Mouse (Mus musculus): Measurements from ENCODE around the gene 9330182L06Rik. TPM values are rescaled to one million over a fixed set of nuclear protein-coding genes. Genes with fewer than 3 reads are reported as not detected.

Gene 9330182L06Rik
- polyA plus RNA-seq, 1 experiment from 2014 or later = 4.7 TPM

- Histone ChIP-seq H3K27me3 (replicated peaks; ENCODE audit: control insufficient read depth, insufficient read depth, low read length) (no peaks in the 10 kb centered on the region), H3K27ac (ENCODE audit: low read depth) (no peak overlapping the region), H3K36me3 (ENCODE audit: control insufficient read depth, insufficient read depth, low read length) (no peaks in the 10 kb centered on the region), H3K4me2 (ENCODE audit: low read length) (no peak overlapping the region), H3K4me1 (replicated peaks; ENCODE audit: control insufficient read depth, insufficient read depth, low read length) (no peaks in the 10 kb centered on the region), H3K9me3 (ENCODE audit: control insufficient read depth, low read length) (no peaks in the 10 kb centered on the region), H3K4me3 (ENCODE audit: low read depth, low read length) (no peak overlapping the region), H3K9ac (ENCODE audit: low read length) (no peak overlapping the region)
- ATAC-seq (replicated peaks; ENCODE audit: low FRiP score, low TSS enrichment, low read depth) = no peak
- no peak for DNase-seq (ENCODE audit: low spot score)
- WGBS = 85% methylated on average over 4 of the region's 4 CpGs
Measured at GRCm38 (mm10) chr5:9373341-9373740, 107.4 kb downstream of the 9330182L06Rik start.

GRCm38 (mm10) chr5:9389968-9390367, 124.0 kb downstream of the 9330182L06Rik start:
- H3K27me3 ChIP-seq (replicated peaks; ENCODE audit: control insufficient read depth, insufficient read depth, low read length) = no peaks in the 10 kb centered on the region
- DNase-seq (ENCODE audit: low spot score) (no peak), ATAC-seq (replicated peaks; ENCODE audit: low FRiP score, low TSS enrichment, low read depth) (no peak)
- no peak overlapping the region for H3K4me2 ChIP-seq (ENCODE audit: low read length)
- WGBS = 72% methylated on average over 7 of the region's 7 CpGs
- no peaks in the 10 kb centered on the region for H3K4me1 ChIP-seq (replicated peaks; ENCODE audit: control insufficient read depth, insufficient read depth, low read length)
- no peaks in the 10 kb centered on the region for H3K36me3 ChIP-seq (ENCODE audit: control insufficient read depth, insufficient read depth, low read length)
- no peak overlapping the region for H3K4me3 ChIP-seq (ENCODE audit: low read depth, low read length)
- no peaks in the 10 kb centered on the region for H3K9me3 ChIP-seq (ENCODE audit: control insufficient read depth, low read length)
- no peak overlapping the region for H3K27ac ChIP-seq (ENCODE audit: low read depth)
- no peak overlapping the region for H3K9ac ChIP-seq (ENCODE audit: low read length)

- Histone ChIP-seq H3K27me3 (replicated peaks; ENCODE audit: control insufficient read depth, insufficient read depth, low read length) (no peaks in the 10 kb centered on the region), H3K4me2 (ENCODE audit: low read length) (no peak overlapping the region), H3K36me3 (ENCODE audit: control insufficient read depth, insufficient read depth, low read length) (no peaks in the 10 kb centered on the region), H3K4me1 (replicated peaks; ENCODE audit: control insufficient read depth, insufficient read depth, low read length) (no peaks in the 10 kb centered on the region), H3K9ac (ENCODE audit: low read length) (no peak overlapping the region), H3K27ac (ENCODE audit: low read depth) (no peak overlapping the region), H3K4me3 (ENCODE audit: low read depth, low read length) (no peak overlapping the region), H3K9me3 (ENCODE audit: control insufficient read depth, low read length) (no peaks in the 10 kb centered on the region)
- ATAC-seq (replicated peaks; ENCODE audit: low FRiP score, low TSS enrichment, low read depth) = no peak
- no peak for DNase-seq (ENCODE audit: low spot score)
- 72% methylated on average over 1 of the region's 1 CpGs for WGBS
Measured at GRCm38 (mm10) chr5:9391858-9392393, 126.0 kb downstream of the 9330182L06Rik start.

- no peaks in the 10 kb centered on the region for H3K36me3 ChIP-seq (ENCODE audit: control insufficient read depth, insufficient read depth, low read length)
- no peaks in the 10 kb centered on the region for H3K9me3 ChIP-seq (ENCODE audit: control insufficient read depth, low read length)
- H3K27me3 ChIP-seq (replicated peaks; ENCODE audit: control insufficient read depth, insufficient read depth, low read length) = no peaks in the 10 kb centered on the region
- WGBS = 85% methylated on average over 7 of the region's 7 CpGs
- H3K4me1 ChIP-seq (replicated peaks; ENCODE audit: control insufficient read depth, insufficient read depth, low read length) = no peaks in the 10 kb centered on the region
- H3K4me3 ChIP-seq (ENCODE audit: low read depth, low read length) = no peak overlapping the region
- H3K27ac ChIP-seq (ENCODE audit: low read depth) = no peak overlapping the region
- ATAC-seq (replicated peaks; ENCODE audit: low FRiP score, low TSS enrichment, low read depth) (no peak), DNase-seq (ENCODE audit: low spot score) (no peak)
- no peak overlapping the region for H3K4me2 ChIP-seq (ENCODE audit: low read length)
- no peak overlapping the region for H3K9ac ChIP-seq (ENCODE audit: low read length)
Measured at GRCm38 (mm10) chr5:9417098-9417497, 151.2 kb downstream of the 9330182L06Rik start.

DNA sequence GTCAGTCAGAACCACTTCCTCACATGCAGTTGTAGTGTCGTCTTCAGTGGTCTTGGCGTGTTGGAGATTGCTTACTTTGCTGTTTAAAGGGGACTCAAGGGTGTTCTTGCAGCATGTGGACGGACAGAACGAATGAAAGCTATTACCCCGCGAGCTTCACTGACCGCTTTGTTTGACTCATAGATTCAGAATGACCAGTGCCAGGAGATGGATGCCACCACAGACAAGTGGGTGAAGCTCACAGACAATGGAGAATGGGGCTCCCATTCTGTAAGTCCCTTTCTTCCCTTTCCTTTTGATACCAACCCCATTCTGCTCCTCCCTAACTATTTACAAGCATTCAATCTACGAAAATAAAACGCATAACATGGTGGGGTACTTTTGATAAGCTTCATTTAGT, 151.9 kb downstream of the 9330182L06Rik start:
- H3K27me3 ChIP-seq (replicated peaks; ENCODE audit: control insufficient read depth, insufficient read depth, low read length) = no peaks in the 10 kb centered on the region
- no peaks in the 10 kb centered on the region for H3K9me3 ChIP-seq (ENCODE audit: control insufficient read depth, low read length)
- H3K36me3 ChIP-seq (ENCODE audit: control insufficient read depth, insufficient read depth, low read length) = no peaks in the 10 kb centered on the region
- no peak overlapping the region for H3K4me2 ChIP-seq (ENCODE audit: low read length)
- H3K27ac ChIP-seq (ENCODE audit: low read depth) = no peak overlapping the region
- no peak overlapping the region for H3K4me3 ChIP-seq (ENCODE audit: low read depth, low read length)
- no peak for ATAC-seq (replicated peaks; ENCODE audit: low FRiP score, low TSS enrichment, low read depth)
- WGBS = 91% methylated on average over 9 of the region's 9 CpGs
- no peak for DNase-seq (ENCODE audit: low spot score)
- no peak overlapping the region for H3K9ac ChIP-seq (ENCODE audit: low read length)
- H3K4me1 ChIP-seq (replicated peaks; ENCODE audit: control insufficient read depth, insufficient read depth, low read length) = no peaks in the 10 kb centered on the region

DNA sequence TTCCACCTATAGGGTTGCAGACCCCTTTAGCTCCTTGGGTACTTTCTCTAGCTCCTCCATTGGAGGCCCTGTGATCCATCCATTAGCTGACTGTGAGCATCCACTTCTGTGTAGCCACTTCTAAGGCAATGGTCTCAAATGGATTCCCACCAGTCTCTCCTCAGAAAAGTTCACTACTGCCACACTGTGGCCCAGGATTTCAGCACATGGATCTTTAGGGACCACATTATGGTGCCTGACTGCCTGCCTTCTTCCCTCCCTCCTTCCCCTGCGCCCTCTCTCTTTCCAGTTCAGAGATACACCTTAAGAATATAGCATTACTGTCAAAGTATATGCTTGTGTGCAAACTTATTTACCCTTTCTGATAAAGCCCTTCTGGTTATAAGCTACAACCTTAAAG, 154.0 kb downstream of the 9330182L06Rik start:
- Histone ChIP-seq H3K27ac (ENCODE audit: low read depth) (no peak overlapping the region), H3K4me3 (ENCODE audit: low read depth, low read length) (no peak overlapping the region), H3K27me3 (replicated peaks; ENCODE audit: control insufficient read depth, insufficient read depth, low read length) (no peaks in the 10 kb centered on the region), H3K9ac (ENCODE audit: low read length) (no peak overlapping the region), H3K36me3 (ENCODE audit: control insufficient read depth, insufficient read depth, low read length) (no peaks in the 10 kb centered on the region), H3K4me2 (ENCODE audit: low read length) (no peak overlapping the region), H3K4me1 (replicated peaks; ENCODE audit: control insufficient read depth, insufficient read depth, low read length) (no peaks in the 10 kb centered on the region), H3K9me3 (ENCODE audit: control insufficient read depth, low read length) (no peaks in the 10 kb centered on the region)
- ATAC-seq (replicated peaks; ENCODE audit: low FRiP score, low TSS enrichment, low read depth) (no peak), DNase-seq (ENCODE audit: low spot score) (no peak)
- WGBS = 58% methylated on average over 1 of the region's 1 CpGs

- no peak overlapping the region for H3K27ac ChIP-seq (ENCODE audit: low read depth)
Measured at GRCm38 (mm10) chr5:9424464-9424863, 158.5 kb downstream of the 9330182L06Rik start.

DNA sequence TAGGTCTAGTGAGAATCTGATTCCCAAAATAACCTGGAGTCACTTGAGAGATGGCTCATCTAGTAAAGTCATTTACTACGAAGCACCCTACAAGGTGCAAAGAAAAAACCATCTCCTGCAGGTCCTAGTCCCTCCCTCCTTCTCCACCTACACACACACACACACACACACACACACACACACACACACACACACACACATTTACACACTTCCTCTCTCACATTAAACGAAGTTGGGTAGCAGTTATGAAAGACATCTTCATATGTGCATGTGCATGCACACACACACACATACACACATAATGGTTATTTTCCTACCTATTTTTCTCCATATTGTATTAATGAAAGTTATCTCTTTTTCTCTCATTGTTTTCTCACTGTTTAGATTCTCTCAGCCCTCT, 161.2 kb downstream of the 9330182L06Rik start:
- Histone ChIP-seq H3K4me1 (replicated peaks; ENCODE audit: control insufficient read depth, insufficient read depth, low read length) (no peaks in the 10 kb centered on the region), H3K4me3 (ENCODE audit: low read depth, low read length) (no peak overlapping the region), H3K9ac (ENCODE audit: low read length) (no peak overlapping the region), H3K9me3 (ENCODE audit: control insufficient read depth, low read length) (no peaks in the 10 kb centered on the region), H3K4me2 (ENCODE audit: low read length) (no peak overlapping the region), H3K36me3 (ENCODE audit: control insufficient read depth, insufficient read depth, low read length) (no peaks in the 10 kb centered on the region), H3K27ac (ENCODE audit: low read depth) (no peak overlapping the region), H3K27me3 (replicated peaks; ENCODE audit: control insufficient read depth, insufficient read depth, low read length) (no peaks in the 10 kb centered on the region)
- WGBS = 68% methylated on average over 2 of the region's 2 CpGs
- ATAC-seq (replicated peaks; ENCODE audit: low FRiP score, low TSS enrichment, low read depth) (no peak), DNase-seq (ENCODE audit: low spot score) (no peak)

More at GRCm38 (mm10) chr5:9424464-9424863, 158.5 kb downstream of the 9330182L06Rik start:
- Histone ChIP-seq H3K27me3 (replicated peaks; ENCODE audit: control insufficient read depth, insufficient read depth, low read length) (no peaks in the 10 kb centered on the region), H3K4me3 (ENCODE audit: low read depth, low read length) (no peak overlapping the region), H3K9ac (ENCODE audit: low read length) (no peak overlapping the region), H3K9me3 (ENCODE audit: control insufficient read depth, low read length) (no peaks in the 10 kb centered on the region), H3K4me1 (replicated peaks; ENCODE audit: control insufficient read depth, insufficient read depth, low read length) (no peaks in the 10 kb centered on the region), H3K4me2 (ENCODE audit: low read length) (no peak overlapping the region), H3K36me3 (ENCODE audit: control insufficient read depth, insufficient read depth, low read length) (no peaks in the 10 kb centered on the region)
- ATAC-seq (replicated peaks; ENCODE audit: low FRiP score, low TSS enrichment, low read depth) = no peak
- 60% methylated on average over 2 of the region's 2 CpGs for WGBS
- no peak for DNase-seq (ENCODE audit: low spot score)

GRCm38 (mm10) chr5:9427581-9428241, 161.8 kb downstream of the 9330182L06Rik start:
- WGBS = 49% methylated on average over 10 of the region's 10 CpGs
- ATAC-seq (replicated peaks; ENCODE audit: low FRiP score, low TSS enrichment, low read depth) = no peak

More at GRCm38 (mm10) chr5:9427581-9428241, 161.8 kb downstream of the 9330182L06Rik start:
- Histone ChIP-seq H3K27ac (ENCODE audit: low read depth) (no peak overlapping the region), H3K27me3 (replicated peaks; ENCODE audit: control insufficient read depth, insufficient read depth, low read length) (no peaks in the 10 kb centered on the region), H3K4me3 (ENCODE audit: low read depth, low read length) (no peak overlapping the region), H3K4me1 (replicated peaks; ENCODE audit: control insufficient read depth, insufficient read depth, low read length) (no peaks in the 10 kb centered on the region), H3K9me3 (ENCODE audit: control insufficient read depth, low read length) (no peaks in the 10 kb centered on the region), H3K9ac (ENCODE audit: low read length) (no peak overlapping the region), H3K4me2 (ENCODE audit: low read length) (no peak overlapping the region), H3K36me3 (ENCODE audit: control insufficient read depth, insufficient read depth, low read length) (no peaks in the 10 kb centered on the region)
- DNase-seq (ENCODE audit: low spot score) = no peak
